Mouse (Mus musculus): ENCODE measurements around the gene Gpa33. TPM values are rescaled to one million over a fixed set of nuclear protein-coding genes. Genes with fewer than 3 reads are reported as not detected.

Gene Gpa33
- polyA plus RNA-seq, 1 experiment from 2014 or later: 34.3 TPM

- H3K9me3 ChIP-seq (ENCODE audit: control insufficient read depth, low read length): no peaks in the 10 kb centered on the region
- DNase-seq (ENCODE audit: low spot score): no peak
- 89% methylated on average over 12 of the region's 12 CpGs for WGBS
Measured at GRCm38 (mm10) chr1:166170852-166171251, 40.8 kb downstream of the Gpa33 start.

GRCm38 (mm10) chr1:166172992-166173391, 43.0 kb downstream of the Gpa33 start:
- H3K27me3 ChIP-seq (ENCODE audit: control insufficient read depth, insufficient read depth, low read length): no peaks in the 10 kb centered on the region
- H3K27ac ChIP-seq (replicated peaks): no peak overlapping the region
- no peak for DNase-seq (ENCODE audit: low spot score)
- WGBS: 56% methylated on average over 3 of the region's 3 CpGs
- TF ChIP-seq CTCF (IDR thresholded peaks at IDR 0.05; ENCODE audit: low read depth) (no peak), EP300 (optimal IDR thresholded peaks at IDR 0.05) (no peak)
- no peaks in the 10 kb centered on the region for H3K9me3 ChIP-seq (ENCODE audit: control insufficient read depth, low read length)
- H3K36me3 ChIP-seq (ENCODE audit: control insufficient read depth, insufficient read depth, low read length): no peaks in the 10 kb centered on the region
- H3K4me3 ChIP-seq (ENCODE audit: low read depth, low read length): no peak overlapping the region
- no peak overlapping the region for H3K4me2 ChIP-seq (replicated peaks; ENCODE audit: low read depth)
- H3K4me1 ChIP-seq (replicated peaks; ENCODE audit: control insufficient read depth, insufficient read depth): no peaks in the 10 kb centered on the region
- ATAC-seq (ENCODE audit: low FRiP score, low TSS enrichment): no peak
- no peak overlapping the region for H3K9ac ChIP-seq (ENCODE audit: low read length)

More at GRCm38 (mm10) chr1:166170852-166171251, 40.8 kb downstream of the Gpa33 start:
- Histone ChIP-seq H3K4me3 (ENCODE audit: low read depth, low read length) (no peak overlapping the region), H3K36me3 (ENCODE audit: control insufficient read depth, insufficient read depth, low read length) (no peaks in the 10 kb centered on the region), H3K27ac (replicated peaks) (no peak overlapping the region), H3K9ac (ENCODE audit: low read length) (no peak overlapping the region), H3K4me2 (replicated peaks; ENCODE audit: low read depth) (no peak overlapping the region), H3K4me1 (replicated peaks; ENCODE audit: control insufficient read depth, insufficient read depth) (no peaks in the 10 kb centered on the region), H3K27me3 (ENCODE audit: control insufficient read depth, insufficient read depth, low read length) (no peaks in the 10 kb centered on the region)
- TF ChIP-seq EP300 (optimal IDR thresholded peaks at IDR 0.05): no peak
- TF ChIP-seq CTCF (IDR thresholded peaks at IDR 0.05; ENCODE audit: low read depth): no peak
- no peak for ATAC-seq (ENCODE audit: low FRiP score, low TSS enrichment)

- ATAC-seq (ENCODE audit: low FRiP score, low TSS enrichment): no peak
- no peak overlapping the region for H3K4me3 ChIP-seq (ENCODE audit: low read depth, low read length)
- H3K36me3 ChIP-seq (ENCODE audit: control insufficient read depth, insufficient read depth, low read length): no peaks in the 10 kb centered on the region
- no peak overlapping the region for H3K27ac ChIP-seq (replicated peaks)
- 82% methylated on average over 9 of the region's 9 CpGs for WGBS
- H3K27me3 ChIP-seq (ENCODE audit: control insufficient read depth, insufficient read depth, low read length): no peaks in the 10 kb centered on the region
- no peaks in the 10 kb centered on the region for H3K4me1 ChIP-seq (replicated peaks; ENCODE audit: control insufficient read depth, insufficient read depth)
- H3K4me2 ChIP-seq (replicated peaks; ENCODE audit: low read depth): no peak overlapping the region
- no peak overlapping the region for H3K9ac ChIP-seq (ENCODE audit: low read length)
- no peak for DNase-seq (ENCODE audit: low spot score)
- TF ChIP-seq EP300 (optimal IDR thresholded peaks at IDR 0.05) (no peak), CTCF (IDR thresholded peaks at IDR 0.05; ENCODE audit: low read depth) (no peak)
- no peaks in the 10 kb centered on the region for H3K9me3 ChIP-seq (ENCODE audit: control insufficient read depth, low read length)
Measured at GRCm38 (mm10) chr1:166173621-166174020, 43.6 kb downstream of the Gpa33 start.

- WGBS: 88% methylated on average over 7 of the region's 7 CpGs
- TF ChIP-seq EP300 (optimal IDR thresholded peaks at IDR 0.05) (no peak), CTCF (IDR thresholded peaks at IDR 0.05; ENCODE audit: low read depth) (0 out of 2 replicates have a peak, but pooled peaks have one; percentile 6)
- ATAC-seq (ENCODE audit: low FRiP score, low TSS enrichment) (no peak), DNase-seq (ENCODE audit: low spot score) (no peak)
- H3K27ac ChIP-seq (replicated peaks): no peak overlapping the region
- no peaks in the 10 kb centered on the region for H3K4me1 ChIP-seq (replicated peaks; ENCODE audit: control insufficient read depth, insufficient read depth)
- H3K27me3 ChIP-seq (ENCODE audit: control insufficient read depth, insufficient read depth, low read length): no peaks in the 10 kb centered on the region
- no peaks in the 10 kb centered on the region for H3K36me3 ChIP-seq (ENCODE audit: control insufficient read depth, insufficient read depth, low read length)
- H3K9ac ChIP-seq (ENCODE audit: low read length): no peak overlapping the region
- H3K4me2 ChIP-seq (replicated peaks; ENCODE audit: low read depth): no peak overlapping the region
- H3K4me3 ChIP-seq (ENCODE audit: low read depth, low read length): no peak overlapping the region
- H3K9me3 ChIP-seq (ENCODE audit: control insufficient read depth, low read length): no peaks in the 10 kb centered on the region
Measured at GRCm38 (mm10) chr1:166181510-166181909, 51.5 kb downstream of the Gpa33 start.

- H3K9ac ChIP-seq (ENCODE audit: low read length): no peak overlapping the region
- no peak overlapping the region for H3K4me2 ChIP-seq (replicated peaks; ENCODE audit: low read depth)
- 46% methylated on average over 10 of the region's 10 CpGs for WGBS
- TF ChIP-seq EP300 (optimal IDR thresholded peaks at IDR 0.05): no peak
- TF ChIP-seq CTCF (IDR thresholded peaks at IDR 0.05; ENCODE audit: low read depth): no peak
- no peak overlapping the region for H3K4me3 ChIP-seq (ENCODE audit: low read depth, low read length)
- no peaks in the 10 kb centered on the region for H3K27me3 ChIP-seq (ENCODE audit: control insufficient read depth, insufficient read depth, low read length)
- H3K4me1 ChIP-seq (replicated peaks; ENCODE audit: control insufficient read depth, insufficient read depth): no peaks in the 10 kb centered on the region
- H3K27ac ChIP-seq (replicated peaks): no peak overlapping the region
- no peaks in the 10 kb centered on the region for H3K9me3 ChIP-seq (ENCODE audit: control insufficient read depth, low read length)
- DNase-seq (ENCODE audit: low spot score) (no peak), ATAC-seq (ENCODE audit: low FRiP score, low TSS enrichment) (no peak)
- H3K36me3 ChIP-seq (ENCODE audit: control insufficient read depth, insufficient read depth, low read length): no peaks in the 10 kb centered on the region
Measured at GRCm38 (mm10) chr1:166182952-166183627, 53.1 kb downstream of the Gpa33 start.

GRCm38 (mm10) chr1:166184391-166185229, 54.6 kb downstream of the Gpa33 start:
- Histone ChIP-seq H3K27ac (replicated peaks) (no peak overlapping the region), H3K9me3 (ENCODE audit: control insufficient read depth, low read length) (no peaks in the 10 kb centered on the region), H3K4me2 (replicated peaks; ENCODE audit: low read depth) (no peak overlapping the region), H3K9ac (ENCODE audit: low read length) (no peak overlapping the region), H3K4me1 (replicated peaks; ENCODE audit: control insufficient read depth, insufficient read depth) (no peaks in the 10 kb centered on the region), H3K36me3 (ENCODE audit: control insufficient read depth, insufficient read depth, low read length) (no peaks in the 10 kb centered on the region), H3K4me3 (ENCODE audit: low read depth, low read length) (no peak overlapping the region), H3K27me3 (ENCODE audit: control insufficient read depth, insufficient read depth, low read length) (no peaks in the 10 kb centered on the region)
- no peak for DNase-seq (ENCODE audit: low spot score)
- no peak for TF ChIP-seq EP300 (optimal IDR thresholded peaks at IDR 0.05)
- TF ChIP-seq CTCF (IDR thresholded peaks at IDR 0.05; ENCODE audit: low read depth): no peak
- 68% methylated on average over 22 of the region's 22 CpGs for WGBS
- ATAC-seq (ENCODE audit: low FRiP score, low TSS enrichment): no peak
